12 mouse cellular contexts compared by ENCODE assay signal in genomic region chr17:24720616-24721015, GRCm38 (mm10). TPM values are rescaled to one million over a fixed set of nuclear protein-coding genes. Genes with fewer than 3 reads are reported as not detected.
DNase-seq lines count a peak whose midpoint lies in the region; ATAC-seq and TF ChIP-seq lines count a peak whose summit lies in the region.
"Not testable (repeated sequence)": the region's sequence is repeated elsewhere in the genome, so short reads cannot be mapped to it uniquely, and the experiment has no call there.
"Had no signal": no experiment of that assay in that cellular context is flagged by ENCODE, and none has a peak within 500 bp of the region (broad histone marks: within the 10 kb centered on the region; RNA-seq: fewer than 3 reads in every experiment).

No protein-coding gene starts in this region.

- WGBS in embryonic facial prominence, embryonic 11.5 days, result 0% methylated on average over 11 of the region's 11 CpGs
- under 1% methylated on average over 11 of the region's 11 CpGs for WGBS in hindbrain, embryonic 13.5 days
- WGBS in kidney, postnatal 0 days, result 0% methylated on average over 10 of the region's 11 CpGs
- 0% methylated on average over 11 of the region's 11 CpGs for WGBS in liver, embryonic 15.5 days (ENCODE audit: insufficient replicate concordance)
- WGBS in midbrain, embryonic 15.5 days, result under 1% methylated on average over 11 of the region's 11 CpGs
- under 1% methylated on average over 11 of the region's 11 CpGs for WGBS in stomach, embryonic 16.5 days

- not testable (repeated sequence) for H3K27me3 ChIP-seq in ES-Bruce4 (ENCODE audit: control insufficient read depth, insufficient read depth, low read length, poor library complexity, severe bottlenecking); embryonic facial prominence, embryonic 11.5 days (ENCODE audit: control insufficient read depth, insufficient read depth, low read length); hindbrain, embryonic 13.5 days; kidney, postnatal 0 days (ENCODE audit: insufficient read depth, low read length); liver, embryonic 15.5 days; midbrain, embryonic 15.5 days (replicated peaks); stomach, embryonic 16.5 days (ENCODE audit: control insufficient read depth, insufficient read depth, low read length)

- TF ChIP-seq CTCF in ES-Bruce4 (IDR thresholded peaks at IDR 0.05; ENCODE audit: low read depth, low read length); gastrocnemius, adult 2 months (IDR thresholded peaks at IDR 0.05); kidney, postnatal 0 days (IDR thresholded peaks at IDR 0.05; ENCODE audit: low read depth): not testable (repeated sequence)

- not testable (repeated sequence) for DNase-seq in embryonic facial prominence, embryonic 11.5 days (ENCODE audit: low spot score); gastrocnemius, adult 2 months; kidney, postnatal 0 days (ENCODE audit: low spot score)

- TF ChIP-seq POLR2A in ES-Bruce4 (IDR thresholded peaks at IDR 0.05; ENCODE audit: insufficient read depth, low read length), result not testable (repeated sequence)

- peak overlapping the region; percentile 92 for H3K9ac ChIP-seq in ES-Bruce4 (ENCODE audit: low read depth, poor library complexity, severe bottlenecking)
- H3K9ac ChIP-seq in embryonic facial prominence, embryonic 11.5 days (replicated peaks; ENCODE audit: low read length), result peak overlapping the region; percentile 84
- peak overlapping the region; percentile 90 for H3K9ac ChIP-seq in hindbrain, embryonic 13.5 days
- peak overlapping the region; percentile 94 for H3K9ac ChIP-seq in kidney, postnatal 0 days (ENCODE audit: low read depth, low read length)
- H3K9ac ChIP-seq in liver, embryonic 15.5 days, result peak overlapping the region; percentile 76
- peak overlapping the region; percentile 70 for H3K9ac ChIP-seq in midbrain, embryonic 15.5 days
- H3K9ac ChIP-seq in stomach, embryonic 16.5 days (ENCODE audit: low read length), result peak overlapping the region; percentile 80

- not testable (repeated sequence) for ATAC-seq in embryonic facial prominence, embryonic 11.5 days (replicated peaks; ENCODE audit: insufficient number of reproducible peaks, low FRiP score, low TSS enrichment, low read depth); hindbrain, embryonic 13.5 days (ENCODE audit: low FRiP score); kidney, postnatal 0 days (replicated peaks; ENCODE audit: low FRiP score, low read depth); liver, embryonic 15.5 days (ENCODE audit: insufficient read depth); midbrain, embryonic 15.5 days (replicated peaks); stomach, embryonic 16.5 days (ENCODE audit: insufficient read depth, low FRiP score)

- TF ChIP-seq EP300 in ES-Bruce4 (IDR thresholded peaks at IDR 0.05; ENCODE audit: insufficient read depth, low read depth, low read length), result not testable (repeated sequence)

- H3K9me3 ChIP-seq in ES-Bruce4 (replicated peaks; ENCODE audit: control insufficient read depth, insufficient read depth, low read length, poor library complexity, severe bottlenecking); embryonic facial prominence, embryonic 11.5 days (replicated peaks; ENCODE audit: control insufficient read depth, low read length); hindbrain, embryonic 13.5 days; kidney, postnatal 0 days (replicated peaks; ENCODE audit: low read length); liver, embryonic 15.5 days (replicated peaks); midbrain, embryonic 15.5 days; stomach, embryonic 16.5 days (replicated peaks; ENCODE audit: control insufficient read depth, low read length): not testable (repeated sequence)

- intact Hi-C loops in gastrocnemius, adult 2 months (cut with DNase I), result not testable (repeated sequence)

- peak overlapping the region; percentile 41; the same call in 1 of the 2 replicates for H3K27ac ChIP-seq in ES-Bruce4 (ENCODE audit: insufficient read depth, low read length)
- H3K27ac ChIP-seq in embryonic facial prominence, embryonic 11.5 days (replicated peaks; ENCODE audit: low read depth, low read length); midbrain, embryonic 15.5 days: not testable (repeated sequence)
- peak overlapping the region; percentile 98 for H3K27ac ChIP-seq in gastrocnemius, adult 2 months
- peak overlapping the region; percentile 88 for H3K27ac ChIP-seq in hindbrain, embryonic 13.5 days
- peak overlapping the region; percentile 95 for H3K27ac ChIP-seq in kidney, postnatal 0 days
- peak overlapping the region; percentile 54 for H3K27ac ChIP-seq in liver, embryonic 15.5 days (replicated peaks)
- H3K27ac ChIP-seq in stomach, embryonic 16.5 days (ENCODE audit: low read length), result peak overlapping the region; percentile 39; the same call in 1 of the 2 replicates

- peak overlapping the region; percentile 92 for H3K4me3 ChIP-seq in ES-Bruce4 (ENCODE audit: low read depth, low read length)
- H3K4me3 ChIP-seq in embryonic facial prominence, embryonic 11.5 days (ENCODE audit: low read depth, low read length), result peak overlapping the region; percentile 75
- H3K4me3 ChIP-seq in gastrocnemius, adult 2 months, result peak overlapping the region; percentile 98
- peak overlapping the region; percentile 72 for H3K4me3 ChIP-seq in hindbrain, embryonic 13.5 days
- peak overlapping the region; percentile 82 for H3K4me3 ChIP-seq in kidney, postnatal 0 days (replicated peaks; ENCODE audit: low read depth, low read length)
- H3K4me3 ChIP-seq in liver, embryonic 15.5 days (replicated peaks), result peak overlapping the region; percentile 92
- H3K4me3 ChIP-seq in midbrain, embryonic 15.5 days, result peak overlapping the region; percentile 77
- peak overlapping the region; percentile 94 for H3K4me3 ChIP-seq in stomach, embryonic 16.5 days (replicated peaks; ENCODE audit: low read length)

- peak overlapping the region; percentile 85 for H3K4me2 ChIP-seq in embryonic facial prominence, embryonic 11.5 days (ENCODE audit: low read depth, low read length)
- peak overlapping the region; percentile 93 for H3K4me2 ChIP-seq in hindbrain, embryonic 13.5 days
- H3K4me2 ChIP-seq in kidney, postnatal 0 days (ENCODE audit: low read length), result peak overlapping the region; percentile 75
- H3K4me2 ChIP-seq in liver, embryonic 15.5 days, result peak overlapping the region; percentile 89
- H3K4me2 ChIP-seq in midbrain, embryonic 15.5 days, result peak overlapping the region; percentile 72
- peak overlapping the region; percentile 72 for H3K4me2 ChIP-seq in stomach, embryonic 16.5 days (ENCODE audit: low read depth, low read length)

- not testable (repeated sequence) for H3K4me1 ChIP-seq in ES-Bruce4 (ENCODE audit: control insufficient read depth, insufficient read depth, low read length); embryonic facial prominence, embryonic 11.5 days (ENCODE audit: control insufficient read depth, insufficient read depth, low read length); kidney, postnatal 0 days (replicated peaks; ENCODE audit: insufficient read depth, low read length)
- peaks cover 39% of the 10 kb centered on the region for H3K4me1 ChIP-seq in hindbrain, embryonic 13.5 days (replicated peaks)
- H3K4me1 ChIP-seq in liver, embryonic 15.5 days (replicated peaks), result peaks cover 52% of the 10 kb centered on the region
- H3K4me1 ChIP-seq in midbrain, embryonic 15.5 days, result peaks cover 42% of the 10 kb centered on the region
- H3K4me1 ChIP-seq in stomach, embryonic 16.5 days (ENCODE audit: control insufficient read depth, insufficient read depth, low read length), result peaks cover 19% of the 10 kb centered on the region

- peaks cover 32% of the 10 kb centered on the region for H3K36me3 ChIP-seq in ES-Bruce4 (ENCODE audit: control insufficient read depth, insufficient read depth, low read length, poor library complexity, severe bottlenecking)
- not testable (repeated sequence) for H3K36me3 ChIP-seq in embryonic facial prominence, embryonic 11.5 days (replicated peaks; ENCODE audit: control insufficient read depth, insufficient read depth, low read depth, low read length); stomach, embryonic 16.5 days (ENCODE audit: control insufficient read depth, insufficient read depth, low read length)
- H3K36me3 ChIP-seq in hindbrain, embryonic 13.5 days, result peaks cover 35% of the 10 kb centered on the region
- H3K36me3 ChIP-seq in kidney, postnatal 0 days (ENCODE audit: insufficient read depth, low read length), result peaks cover 21% of the 10 kb centered on the region; the same call in 1 of the 2 replicates
- peaks cover 33% of the 10 kb centered on the region for H3K36me3 ChIP-seq in liver, embryonic 15.5 days (replicated peaks)
- peaks cover 10% of the 10 kb centered on the region for H3K36me3 ChIP-seq in midbrain, embryonic 15.5 days (replicated peaks)

RNA-seq across cellular contexts. Expression of gene Rps2, which starts 2.7 kb away (rescaled TPM):
- polyA plus RNA-seq in ES-Bruce4 (2011; ENCODE audit: insufficient read depth, insufficient read length, low read depth, missing spikeins), result 1,670 and 1,851 TPM in 2 replicates
- 1,371 and 1,480 TPM in 2 replicates for polyA plus RNA-seq in embryonic facial prominence, embryonic 11.5 days (2014; fragmentation: Nextera tagmentation; extraction: Ambion mirVana)
- total RNA-seq in gastrocnemius, adult 2 months (2021), result 100 to 1,000 TPM; 508 to 641 TPM
- polyA plus RNA-seq in hindbrain, embryonic 13.5 days (2015; fragmentation: Nextera tagmentation; extraction: Ambion mirVana), result 782 and 783 TPM in 2 replicates
- polyA plus RNA-seq in kidney, postnatal 0 days (2015; fragmentation: Nextera tagmentation; extraction: Ambion mirVana), result 1,452 and 1,460 TPM in 2 replicates
- 1,043 and 1,068 TPM in 2 replicates for polyA plus RNA-seq in liver, embryonic 15.5 days (2015; fragmentation: Nextera tagmentation; extraction: Ambion mirVana)
- polyA plus RNA-seq in midbrain, embryonic 15.5 days (2015; fragmentation: Nextera tagmentation; extraction: Ambion mirVana), result 706 and 744 TPM in 2 replicates
- polyA plus RNA-seq in stomach, embryonic 16.5 days (2015; fragmentation: Nextera tagmentation; extraction: Ambion mirVana), result 1,212 and 1,230 TPM in 2 replicates

RNA-seq across cellular contexts. Expression of gene Rnf151, which starts 2.8 kb away (rescaled TPM):
- polyA plus RNA-seq in ES-Bruce4 (2011; ENCODE audit: insufficient read depth, insufficient read length, low read depth, missing spikeins), result not detected in 2 replicates
- polyA plus RNA-seq in embryonic facial prominence, embryonic 11.5 days (2014; fragmentation: Nextera tagmentation; extraction: Ambion mirVana), result 0.18 and 0.24 TPM in 2 replicates
- not detected for total RNA-seq in gastrocnemius, adult 2 months (2021)
- polyA plus RNA-seq in hindbrain, embryonic 13.5 days (2015; fragmentation: Nextera tagmentation; extraction: Ambion mirVana), result 0.27 TPM in 1 of 2 replicates, not detected in the other
- not detected in 2 replicates for polyA plus RNA-seq in kidney, postnatal 0 days (2015; fragmentation: Nextera tagmentation; extraction: Ambion mirVana)
- not detected in 2 replicates for polyA plus RNA-seq in liver, embryonic 15.5 days (2015; fragmentation: Nextera tagmentation; extraction: Ambion mirVana)
- polyA plus RNA-seq in midbrain, embryonic 15.5 days (2015; fragmentation: Nextera tagmentation; extraction: Ambion mirVana), result not detected in 2 replicates
- polyA plus RNA-seq in stomach, embryonic 16.5 days (2015; fragmentation: Nextera tagmentation; extraction: Ambion mirVana), result 0.14 TPM in 1 of 2 replicates, not detected in the other
- total RNA-seq: common myeloid progenitor, adult 5-6 weeks; heart, postnatal 25 days; left cerebral cortex, postnatal 36 days; monocyte, adult 5-6 weeks had no signal

RNA-seq across cellular contexts. Expression of gene Ndufb10, which starts 3.7 kb away (rescaled TPM):
- 88.7 and 90.9 TPM in 2 replicates for polyA plus RNA-seq in ES-Bruce4 (2011; ENCODE audit: insufficient read depth, insufficient read length, low read depth, missing spikeins)
- polyA plus RNA-seq in embryonic facial prominence, embryonic 11.5 days (2014; fragmentation: Nextera tagmentation; extraction: Ambion mirVana), result 191 and 217 TPM in 2 replicates
- total RNA-seq in gastrocnemius, adult 2 months (2021), result 100 to 1,000 TPM; 367 to 608 TPM
- 259 and 262 TPM in 2 replicates for polyA plus RNA-seq in hindbrain, embryonic 13.5 days (2015; fragmentation: Nextera tagmentation; extraction: Ambion mirVana)
- polyA plus RNA-seq in kidney, postnatal 0 days (2015; fragmentation: Nextera tagmentation; extraction: Ambion mirVana), result 417 and 419 TPM in 2 replicates
- 160 and 162 TPM in 2 replicates for polyA plus RNA-seq in liver, embryonic 15.5 days (2015; fragmentation: Nextera tagmentation; extraction: Ambion mirVana)
- polyA plus RNA-seq in midbrain, embryonic 15.5 days (2015; fragmentation: Nextera tagmentation; extraction: Ambion mirVana), result 270 and 281 TPM in 2 replicates
- polyA plus RNA-seq in stomach, embryonic 16.5 days (2015; fragmentation: Nextera tagmentation; extraction: Ambion mirVana), result 225 and 246 TPM in 2 replicates

RNA-seq across cellular contexts. Expression of gene Rpl3l, which starts 7.0 kb away (rescaled TPM):
- polyA plus RNA-seq in ES-Bruce4 (2011; ENCODE audit: insufficient read depth, insufficient read length, low read depth, missing spikeins), result 0.65 TPM in 1 of 2 replicates, not detected in the other
- not detected in 2 replicates for polyA plus RNA-seq in embryonic facial prominence, embryonic 11.5 days (2014; fragmentation: Nextera tagmentation; extraction: Ambion mirVana)
- 100 to 1,000 TPM; 753 to 889 TPM for total RNA-seq in gastrocnemius, adult 2 months (2021)
- not detected in 2 replicates for polyA plus RNA-seq in hindbrain, embryonic 13.5 days (2015; fragmentation: Nextera tagmentation; extraction: Ambion mirVana)
- 0.36 and 0.38 TPM in 2 replicates for polyA plus RNA-seq in kidney, postnatal 0 days (2015; fragmentation: Nextera tagmentation; extraction: Ambion mirVana)
- polyA plus RNA-seq in liver, embryonic 15.5 days (2015; fragmentation: Nextera tagmentation; extraction: Ambion mirVana), result 0.09 and 0.15 TPM in 2 replicates
- not detected in 2 replicates for polyA plus RNA-seq in midbrain, embryonic 15.5 days (2015; fragmentation: Nextera tagmentation; extraction: Ambion mirVana)
- polyA plus RNA-seq in stomach, embryonic 16.5 days (2015; fragmentation: Nextera tagmentation; extraction: Ambion mirVana), result 0.25 and 0.57 TPM in 2 replicates

RNA-seq across cellular contexts. Expression of gene Tbl3, which starts 13.2 kb away (rescaled TPM):
- polyA plus RNA-seq in ES-Bruce4 (2011; ENCODE audit: insufficient read depth, insufficient read length, low read depth, missing spikeins), result 43.3 and 44.4 TPM in 2 replicates
- 96.3 and 102 TPM in 2 replicates for polyA plus RNA-seq in embryonic facial prominence, embryonic 11.5 days (2014; fragmentation: Nextera tagmentation; extraction: Ambion mirVana)
- total RNA-seq in gastrocnemius, adult 2 months (2021), result 10 to 100 TPM; 15.5 to 16.7 TPM
- 69.0 and 70.6 TPM in 2 replicates for polyA plus RNA-seq in hindbrain, embryonic 13.5 days (2015; fragmentation: Nextera tagmentation; extraction: Ambion mirVana)
- polyA plus RNA-seq in kidney, postnatal 0 days (2015; fragmentation: Nextera tagmentation; extraction: Ambion mirVana), result 50.5 and 57.3 TPM in 2 replicates
- 35.0 and 40.6 TPM in 2 replicates for polyA plus RNA-seq in liver, embryonic 15.5 days (2015; fragmentation: Nextera tagmentation; extraction: Ambion mirVana)
- 71.4 and 72.1 TPM in 2 replicates for polyA plus RNA-seq in midbrain, embryonic 15.5 days (2015; fragmentation: Nextera tagmentation; extraction: Ambion mirVana)
- polyA plus RNA-seq in stomach, embryonic 16.5 days (2015; fragmentation: Nextera tagmentation; extraction: Ambion mirVana), result 63.6 and 70.4 TPM in 2 replicates
